Mouse (Mus musculus) thymus, adult 2 months (tissue): ENCODE measurements around the gene Trp53rka.

Experiments
- CTCF ChIP-seq: fragments of 200-500 bp; IDR thresholded peaks from 2 replicates; pipeline ENCODE4 v1.5.1; 2012; ENCODE audit warnings: mild to moderate bottlenecking, control low read depth, low read length, moderate library complexity, borderline replicate concordance; ENCODE audit not compliant: control insufficient read depth, poor library complexity, insufficient read depth; ENCODE audit errors: extremely low read depth
- POLR2A ChIP-seq: fragments of 200-500 bp; IDR thresholded peaks from 2 replicates; pipeline ENCODE4 v1.6.1; 2012; ENCODE audit warnings: mild to moderate bottlenecking, low read length, control low read depth, moderate library complexity; ENCODE audit not compliant: control insufficient read depth, poor library complexity, insufficient read depth; ENCODE audit errors: extremely low read depth

DNA sequence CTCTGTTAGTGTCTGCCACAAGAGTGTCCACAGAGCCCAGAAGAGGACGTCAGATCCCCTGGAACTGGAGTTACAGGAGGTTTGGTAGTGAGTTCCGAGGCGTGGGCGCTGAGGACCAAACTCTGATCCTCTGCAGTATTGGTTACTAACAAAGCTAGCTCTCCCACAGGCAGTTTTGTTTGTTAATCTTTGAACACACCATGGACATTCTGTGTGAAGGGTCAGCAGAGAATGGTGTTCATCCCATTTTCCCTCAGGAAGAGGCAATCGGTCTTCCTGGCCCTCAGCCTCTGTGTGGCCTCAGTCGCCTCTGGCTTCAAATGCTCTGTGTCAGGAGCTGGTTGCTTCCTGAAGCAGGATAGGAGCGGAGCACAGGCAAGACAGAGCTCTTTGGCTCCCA lies 17.7 kb downstream of the Trp53rka start:
- TF ChIP-seq CTCF (no peak), POLR2A (no peak)
